Mouse (Mus musculus): Measurements from ENCODE around the gene Iars. TPM values are rescaled to one million over a fixed set of nuclear protein-coding genes. Genes with fewer than 3 reads are reported as not detected.
A peak's percentile ranks its signal among the peaks of the same experiment; 100 is the strongest.

Iars gene
- 10 to 100 TPM; 82.4 to 91.0 TPM for total RNA-seq (2021)
- long read RNA-seq, experiment 1, full-length matches to known transcripts: 6 of 21 reads
- long read RNA-seq, experiment 1, partial matches to known transcripts: 12 of 21 reads
- long read RNA-seq, experiment 1, other reads (novel, unspliced or antisense): 3 of 21 reads
- long read RNA-seq, experiment 2, full-length matches to known transcripts: 6 of 13 reads
- long read RNA-seq, experiment 2, partial matches to known transcripts: 4 of 13 reads
- long read RNA-seq, experiment 2, other reads (novel, unspliced or antisense): 3 of 13 reads

GRCm38 (mm10) chr13:49681351-49682232 lies at the start of gene Iars:
Iars (plus strand) TSS chr13:49682100.
- peak; percentile 96 to 100 for DNase-seq

- no peak for DNase-seq
Observed at GRCm38 (mm10) chr13:49639965-49640364, 41.9 kb upstream of the Iars start.

GRCm38 (mm10) chr13:49642650-49643049 lies 39.2 kb upstream of the Iars start:
- peak; percentile 60 to 63 for DNase-seq

- no peak for DNase-seq
Observed at GRCm38 (mm10) chr13:49643669-49644362, 38.1 kb upstream of the Iars start.

GRCm38 (mm10) chr13:49644731-49645529 lies 37.0 kb upstream of the Iars start:
- no peak for DNase-seq

GRCm38 (mm10) chr13:49646019-49646418 lies 35.9 kb upstream of the Iars start:
- DNase-seq: no peak

GRCm38 (mm10) chr13:49651136-49651535 lies 30.8 kb upstream of the Iars start:
- no peak for DNase-seq

- no peak for DNase-seq
Observed at GRCm38 (mm10) chr13:49651781-49652351, 30.0 kb upstream of the Iars start.

- peak; percentile 99 for DNase-seq
Observed at GRCm38 (mm10) chr13:49652481-49653179, 29.3 kb upstream of the Iars start, which contains the start of the genes Cenpp and Nol8. Cenpp (minus strand) TSS chr13:49652785. Nol8 (plus strand) TSS chr13:49653078.

- DNase-seq: peak; percentile 45 to 51
Observed at GRCm38 (mm10) chr13:49653180-49653541, 28.7 kb upstream of the Iars start.

GRCm38 (mm10) chr13:49677793-49678192 lies 4.1 kb upstream of the Iars start:
- no peak for DNase-seq

GRCm38 (mm10) chr13:49682233-49682846 lies 440 bp downstream of the Iars start:
- peak in 1 of 2 experiments; percentile 8 for DNase-seq

- DNase-seq: no peak
Observed at GRCm38 (mm10) chr13:49684266-49684665, 2.4 kb downstream of the Iars start.

- DNase-seq: no peak
Observed at GRCm38 (mm10) chr13:49691056-49691455, 9.2 kb downstream of the Iars start.

- DNase-seq: no peak
Observed at GRCm38 (mm10) chr13:49703216-49703779, 21.4 kb downstream of the Iars start.

GRCm38 (mm10) chr13:49706032-49706690 lies 24.3 kb downstream of the Iars start:
- DNase-seq: no peak

- peak; percentile 49 to 59 for DNase-seq
Observed at GRCm38 (mm10) chr13:49708311-49708710, 26.4 kb downstream of the Iars start.

GRCm38 (mm10) chr13:49712047-49712721 lies 30.3 kb downstream of the Iars start:
- DNase-seq: no peak

GRCm38 (mm10) chr13:49719310-49719709 lies 37.4 kb downstream of the Iars start:
- DNase-seq: no peak
